Mouse (Mus musculus) midbrain, postnatal 0 days (tissue): Measurements from ENCODE around the gene Mdk. TPM values are rescaled to one million over a fixed set of nuclear protein-coding genes. Genes with fewer than 3 reads are reported as not detected.

ENCODE experiments used
- ATAC-seq: fragments of 200-750 bp; cut with Nextera tagmentation; 2 replicates; pipeline ENCODE4 v1.8.0; 2017; ENCODE audit warnings: moderate number of reproducible peaks, mild to moderate bottlenecking, moderate TSS enrichment, moderate library complexity; ENCODE audit not compliant: low FRiP score
- DNase-seq: peaks from one replicate; pipeline ENCODE4 v3.0.0-alpha.2; 2015; ENCODE audit warnings: low spot score
- H3K27ac ChIP-seq: fragments of 300-500 bp; sonication (generic); 2 replicates; pipeline ENCODE4 v1.5.1; 2014; ENCODE audit warnings: low read depth, mild to moderate bottlenecking, low read length, mixed read lengths
- H3K27me3 ChIP-seq: fragments of 300-500 bp; sonication (generic); 2 replicates; pipeline ENCODE4 v1.6.1; 2014; ENCODE audit warnings: low read length, control low read depth, mixed read lengths; ENCODE audit not compliant: insufficient read depth
- H3K36me3 ChIP-seq: fragments of 300-500 bp; sonication (generic); 2 replicates; pipeline ENCODE4 v1.6.1; 2014; ENCODE audit warnings: low read length, control low read depth, mixed read lengths; ENCODE audit not compliant: insufficient read depth
- H3K4me1 ChIP-seq: fragments of 300-500 bp; sonication (generic); 2 replicates; pipeline ENCODE4 v1.6.1; 2014; ENCODE audit warnings: mild to moderate bottlenecking, control low read depth, antibody characterized with exemption, low read length, mixed read lengths; ENCODE audit not compliant: insufficient read depth
- H3K4me2 ChIP-seq: fragments of 300-500 bp; sonication (generic); 2 replicates; pipeline ENCODE4 v1.6.1; 2014; ENCODE audit warnings: low read depth, mild to moderate bottlenecking, low read length, mixed read lengths; ENCODE audit not compliant: poor library complexity, severe bottlenecking
- H3K4me3 ChIP-seq: fragments of 300-500 bp; sonication (generic); 2 replicates; pipeline ENCODE4 v1.5.1; 2014; ENCODE audit warnings: low read depth, mild to moderate bottlenecking, low read length, moderate library complexity
- H3K9ac ChIP-seq: fragments of 300-500 bp; sonication (generic); replicated peaks from 2 replicates; pipeline ENCODE4 v1.6.1; 2014; ENCODE audit warnings: mild to moderate bottlenecking, low read length, moderate library complexity, mixed read lengths; ENCODE audit not compliant: poor library complexity, severe bottlenecking
- H3K9me3 ChIP-seq: fragments of 300-500 bp; sonication (generic); 2 replicates; pipeline ENCODE4 v1.6.1; 2016; ENCODE audit warnings: low read length, control low read depth
- CTCF ChIP-seq: IDR thresholded peaks from 2 replicates; pipeline ENCODE4 v1.5.1; 2016; ENCODE audit warnings: antibody characterized with exemption, mild to moderate bottlenecking
- WGBS: fragments of 180-500 bp; shearing (Covaris S2); extraction: QIAGEN DNeasy Blood & Tissue Kit; methylation state at CpG from one replicate; pipeline ENCODE4 v1.1.7; 2014; 5-methylcytosine and 5-hydroxymethylcytosine counted together
- polyA plus RNA-seq: library from polyadenylated mRNA; unstranded; fragments of >200 nt; fragmentation: Nextera tagmentation; extraction: Ambion mirVana; gene quantifications from 2 replicates; pipeline ENCODE4 v1.2.1, GENCODE M21; 2015
- total RNA-seq: library from RNA; depleted of rRNA; stranded (reverse); fragments of >200 nt; gene quantifications from 2 replicates; pipeline ENCODE4 v1.2.3, GENCODE M21; 2014

Gene Mdk
- total and polyA plus RNA-seq, 2 experiments from 2014 or later, result 39.0 to 71.4 TPM

GRCm38 (mm10) chr2:91930761-91931291 lies 1.3 kb downstream of the Mdk start:
- H3K27ac ChIP-seq, result no peak overlapping the region
- peak overlapping the region; percentile 46 for H3K9ac ChIP-seq
- H3K4me2 ChIP-seq, result peak overlapping the region; percentile 55
- DNase-seq (no peak), ATAC-seq (no peak)
- WGBS, result 7% methylated on average over 23 of the region's 23 CpGs
- peak overlapping the region; percentile 34 for H3K4me3 ChIP-seq
- peaks cover 6% of the 10 kb centered on the region for H3K36me3 ChIP-seq
- H3K9me3 ChIP-seq, result no peaks in the 10 kb centered on the region
- H3K4me1 ChIP-seq, result no peaks in the 10 kb centered on the region; the same call in 1 of the 2 replicates
- H3K27me3 ChIP-seq, result 0 out of 2 replicates have a peak, but pooled peaks cover 3% of the 10 kb centered on the region
- TF ChIP-seq CTCF, result no peak

GRCm38 (mm10) chr2:91929936-91930335 lies 2.2 kb downstream of the Mdk start:
- H3K4me1 ChIP-seq, result no peaks in the 10 kb centered on the region; the same call in 1 of the 2 replicates
- ATAC-seq, result no peak
- peak; percentile 83 for TF ChIP-seq CTCF
- DNase-seq, result peak; percentile 89
- H3K27me3 ChIP-seq, result peaks cover 8% of the 10 kb centered on the region; the same call in 1 of the 2 replicates
- H3K4me3 ChIP-seq, result 0 out of 2 replicates have a peak overlapping the region, but pooled peaks have one; percentile 34
- no peaks in the 10 kb centered on the region for H3K9me3 ChIP-seq
- no peak overlapping the region for H3K27ac ChIP-seq
- H3K36me3 ChIP-seq, result no peaks in the 10 kb centered on the region; the same call in none of the 2 replicates
- H3K9ac ChIP-seq, result no peak overlapping the region
- H3K4me2 ChIP-seq, result peak overlapping the region; percentile 55
- 9% methylated on average over 12 of the region's 12 CpGs for WGBS

- no peak overlapping the region for H3K4me2 ChIP-seq
- no peaks in the 10 kb centered on the region for H3K9me3 ChIP-seq
- no peak overlapping the region for H3K9ac ChIP-seq
- no peak for TF ChIP-seq CTCF
- DNase-seq, result no peak
- no peak overlapping the region for H3K27ac ChIP-seq
- 53% methylated on average over 3 of the region's 3 CpGs for WGBS
- no peaks in the 10 kb centered on the region; the same call in 1 of the 2 replicates for H3K36me3 ChIP-seq
- no peak overlapping the region for H3K4me3 ChIP-seq
- H3K4me1 ChIP-seq, result no peaks in the 10 kb centered on the region; the same call in 1 of the 2 replicates
- peaks cover 11% of the 10 kb centered on the region; the same call in 1 of the 2 replicates for H3K27me3 ChIP-seq
- ATAC-seq, result no peak
These were observed 2.6 kb downstream of the Mdk start for GRCm38 (mm10) chr2:91929455-91929854.

GRCm38 (mm10) chr2:91928534-91929350 lies 3.4 kb downstream of the Mdk start:
- DNase-seq (no peak), ATAC-seq (no peak)
- H3K4me1 ChIP-seq, result peaks cover 3% of the 10 kb centered on the region; the same call in 1 of the 2 replicates
- no peak overlapping the region for H3K27ac ChIP-seq
- peaks cover 10% of the 10 kb centered on the region; the same call in 1 of the 2 replicates for H3K27me3 ChIP-seq
- 85% methylated on average over 23 of the region's 23 CpGs for WGBS
- H3K9me3 ChIP-seq, result no peaks in the 10 kb centered on the region
- no peaks in the 10 kb centered on the region; the same call in 1 of the 2 replicates for H3K36me3 ChIP-seq
- H3K9ac ChIP-seq, result no peak overlapping the region
- no peak for TF ChIP-seq CTCF
- H3K4me2 ChIP-seq, result no peak overlapping the region
- no peak overlapping the region for H3K4me3 ChIP-seq

GRCm38 (mm10) chr2:91927826-91928533 lies 4.1 kb downstream of the Mdk start:
- H3K9me3 ChIP-seq, result no peaks in the 10 kb centered on the region
- H3K4me3 ChIP-seq, result no peak overlapping the region
- peak; percentile 63 for TF ChIP-seq CTCF
- H3K36me3 ChIP-seq, result no peaks in the 10 kb centered on the region
- H3K4me2 ChIP-seq, result no peak overlapping the region
- H3K4me1 ChIP-seq, result peaks cover 5% of the 10 kb centered on the region; the same call in 1 of the 2 replicates
- no peak overlapping the region for H3K27ac ChIP-seq
- ATAC-seq, result no peak
- H3K9ac ChIP-seq, result no peak overlapping the region
- peaks cover 15% of the 10 kb centered on the region for H3K27me3 ChIP-seq
- peak; percentile 66 for DNase-seq
- 53% methylated on average over 34 of the region's 34 CpGs for WGBS
